Mouse (Mus musculus): ENCODE data around the gene Matn1. TPM values are rescaled to one million over a fixed set of nuclear protein-coding genes. Genes with fewer than 3 reads are reported as not detected.

Matn1 gene
- polyA plus RNA-seq, 1 experiment from 2014 or later, result not detected

GRCm38 (mm10) chr4:130959678-130960077 lies 15.5 kb downstream of the Matn1 start:
- Histone ChIP-seq H3K4me3 (ENCODE audit: low read depth, low read length) (no peak overlapping the region), H3K27me3 (replicated peaks; ENCODE audit: control insufficient read depth, insufficient read depth, low read length) (no peaks in the 10 kb centered on the region), H3K4me1 (replicated peaks; ENCODE audit: control insufficient read depth, insufficient read depth, low read length) (no peaks in the 10 kb centered on the region), H3K27ac (ENCODE audit: low read depth, low read length) (no peak overlapping the region), H3K4me2 (replicated peaks; ENCODE audit: low read depth) (no peak overlapping the region), H3K36me3 (ENCODE audit: control insufficient read depth, insufficient read depth) (no peaks in the 10 kb centered on the region), H3K9me3 (ENCODE audit: control insufficient read depth) (no peaks in the 10 kb centered on the region), H3K9ac (ENCODE audit: low read depth, low read length) (no peak overlapping the region)
- ATAC-seq, result no peak
- WGBS, result 52% methylated on average over 6 of the region's 6 CpGs
- TF ChIP-seq CTCF (IDR thresholded peaks at IDR 0.05; ENCODE audit: low read depth), result no peak

- TF ChIP-seq CTCF (IDR thresholded peaks at IDR 0.05; ENCODE audit: low read depth), result peak; percentile 97
- Histone ChIP-seq H3K9me3 (ENCODE audit: control insufficient read depth) (no peaks in the 10 kb centered on the region), H3K36me3 (ENCODE audit: control insufficient read depth, insufficient read depth) (no peaks in the 10 kb centered on the region), H3K9ac (ENCODE audit: low read depth, low read length) (no peak overlapping the region), H3K4me1 (replicated peaks; ENCODE audit: control insufficient read depth, insufficient read depth, low read length) (no peaks in the 10 kb centered on the region), H3K27me3 (replicated peaks; ENCODE audit: control insufficient read depth, insufficient read depth, low read length) (no peaks in the 10 kb centered on the region), H3K4me3 (ENCODE audit: low read depth, low read length) (no peak overlapping the region), H3K27ac (ENCODE audit: low read depth, low read length) (no peak overlapping the region), H3K4me2 (replicated peaks; ENCODE audit: low read depth) (no peak overlapping the region)
- 24% methylated on average over 9 of the region's 9 CpGs for WGBS
- ATAC-seq, result no peak
Observed at GRCm38 (mm10) chr4:130960118-130960734, 16.0 kb downstream of the Matn1 start.

- Histone ChIP-seq H3K4me2 (replicated peaks; ENCODE audit: low read depth) (no peak overlapping the region), H3K4me3 (ENCODE audit: low read depth, low read length) (no peak overlapping the region), H3K27me3 (replicated peaks; ENCODE audit: control insufficient read depth, insufficient read depth, low read length) (no peaks in the 10 kb centered on the region), H3K9ac (ENCODE audit: low read depth, low read length) (no peak overlapping the region), H3K36me3 (ENCODE audit: control insufficient read depth, insufficient read depth) (no peaks in the 10 kb centered on the region), H3K27ac (ENCODE audit: low read depth, low read length) (no peak overlapping the region), H3K9me3 (ENCODE audit: control insufficient read depth) (no peaks in the 10 kb centered on the region), H3K4me1 (replicated peaks; ENCODE audit: control insufficient read depth, insufficient read depth, low read length) (no peaks in the 10 kb centered on the region)
- WGBS, result 95% methylated on average over 1 of the region's 1 CpGs
- peak; percentile 5; the same call in 1 of the 2 replicates for TF ChIP-seq CTCF (IDR thresholded peaks at IDR 0.05; ENCODE audit: low read depth)
- no peak for ATAC-seq
Observed at GRCm38 (mm10) chr4:130971278-130971677, 27.1 kb downstream of the Matn1 start.

GRCm38 (mm10) chr4:130972421-130972829 lies 28.2 kb downstream of the Matn1 start:
- WGBS, result 60% methylated on average over 5 of the region's 5 CpGs
- no peak overlapping the region for H3K4me2 ChIP-seq (replicated peaks; ENCODE audit: low read depth)
- no peak for ATAC-seq
- TF ChIP-seq CTCF (IDR thresholded peaks at IDR 0.05; ENCODE audit: low read depth), result no peak
- no peaks in the 10 kb centered on the region for H3K27me3 ChIP-seq (replicated peaks; ENCODE audit: control insufficient read depth, insufficient read depth, low read length)
- no peak overlapping the region for H3K4me3 ChIP-seq (ENCODE audit: low read depth, low read length)
- H3K27ac ChIP-seq (ENCODE audit: low read depth, low read length), result no peak overlapping the region
- H3K9me3 ChIP-seq (ENCODE audit: control insufficient read depth), result no peaks in the 10 kb centered on the region
- H3K36me3 ChIP-seq (ENCODE audit: control insufficient read depth, insufficient read depth), result no peaks in the 10 kb centered on the region
- no peak overlapping the region for H3K9ac ChIP-seq (ENCODE audit: low read depth, low read length)
- no peaks in the 10 kb centered on the region for H3K4me1 ChIP-seq (replicated peaks; ENCODE audit: control insufficient read depth, insufficient read depth, low read length)

- no peak for TF ChIP-seq CTCF (IDR thresholded peaks at IDR 0.05; ENCODE audit: low read depth)
Observed at GRCm38 (mm10) chr4:130973332-130974263, 29.4 kb downstream of the Matn1 start.

GRCm38 (mm10) chr4:130978981-130979380 lies 34.8 kb downstream of the Matn1 start:
- WGBS, result 72% methylated on average over 3 of the region's 3 CpGs
- Histone ChIP-seq H3K27me3 (replicated peaks; ENCODE audit: control insufficient read depth, insufficient read depth, low read length) (no peaks in the 10 kb centered on the region), H3K4me3 (ENCODE audit: low read depth, low read length) (no peak overlapping the region), H3K9me3 (ENCODE audit: control insufficient read depth) (no peaks in the 10 kb centered on the region), H3K36me3 (ENCODE audit: control insufficient read depth, insufficient read depth) (no peaks in the 10 kb centered on the region), H3K9ac (ENCODE audit: low read depth, low read length) (no peak overlapping the region), H3K4me1 (replicated peaks; ENCODE audit: control insufficient read depth, insufficient read depth, low read length) (no peaks in the 10 kb centered on the region), H3K4me2 (replicated peaks; ENCODE audit: low read depth) (no peak overlapping the region), H3K27ac (ENCODE audit: low read depth, low read length) (no peak overlapping the region)
- TF ChIP-seq CTCF (IDR thresholded peaks at IDR 0.05; ENCODE audit: low read depth), result no peak
- no peak for ATAC-seq

More at GRCm38 (mm10) chr4:130973332-130974263, 29.4 kb downstream of the Matn1 start:
- no peak overlapping the region for H3K4me3 ChIP-seq (ENCODE audit: low read depth, low read length)
- no peak for ATAC-seq
- no peak overlapping the region for H3K4me2 ChIP-seq (replicated peaks; ENCODE audit: low read depth)
- no peaks in the 10 kb centered on the region for H3K27me3 ChIP-seq (replicated peaks; ENCODE audit: control insufficient read depth, insufficient read depth, low read length)
- no peaks in the 10 kb centered on the region for H3K36me3 ChIP-seq (ENCODE audit: control insufficient read depth, insufficient read depth)
- no peaks in the 10 kb centered on the region for H3K9me3 ChIP-seq (ENCODE audit: control insufficient read depth)
- no peaks in the 10 kb centered on the region for H3K4me1 ChIP-seq (replicated peaks; ENCODE audit: control insufficient read depth, insufficient read depth, low read length)
- no peak overlapping the region for H3K27ac ChIP-seq (ENCODE audit: low read depth, low read length)
- no peak overlapping the region for H3K9ac ChIP-seq (ENCODE audit: low read depth, low read length)
- 76% methylated on average over 19 of the region's 19 CpGs for WGBS
